Mouse (Mus musculus): Measurements from ENCODE around the gene Zdhhc11.
"Not testable (repeated sequence)": the region's sequence is repeated elsewhere in the genome, so short reads cannot be mapped to it uniquely, and the experiment has no call there.

Gene Zdhhc11

DNA sequence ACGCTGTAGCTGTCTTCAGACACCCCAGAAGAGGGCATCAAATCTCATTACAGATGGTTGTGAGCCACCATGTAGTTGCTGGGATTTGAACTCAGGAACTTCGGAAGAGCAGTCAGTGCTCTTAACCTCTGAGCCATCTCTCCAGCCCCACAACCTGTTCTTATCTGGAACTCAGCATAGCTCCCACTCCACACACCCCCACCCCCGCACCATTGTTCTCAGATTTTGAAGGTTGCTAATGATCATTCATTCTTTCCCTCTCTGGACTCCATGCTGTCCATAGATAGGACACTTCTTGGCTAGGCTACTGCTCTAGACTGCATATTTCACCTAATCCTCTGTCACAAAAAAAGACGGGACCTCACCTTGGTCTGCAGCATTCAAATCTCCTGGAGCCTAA, 43.2 kb downstream of the Zdhhc11 start:
- DNase-seq (ENCODE audit: inconsistent ontology term) = not testable (repeated sequence)

GRCm38 (mm10) chr13:74008216-74008615, 44.6 kb downstream of the Zdhhc11 start:
- not testable (repeated sequence) for DNase-seq (ENCODE audit: inconsistent ontology term)

DNA sequence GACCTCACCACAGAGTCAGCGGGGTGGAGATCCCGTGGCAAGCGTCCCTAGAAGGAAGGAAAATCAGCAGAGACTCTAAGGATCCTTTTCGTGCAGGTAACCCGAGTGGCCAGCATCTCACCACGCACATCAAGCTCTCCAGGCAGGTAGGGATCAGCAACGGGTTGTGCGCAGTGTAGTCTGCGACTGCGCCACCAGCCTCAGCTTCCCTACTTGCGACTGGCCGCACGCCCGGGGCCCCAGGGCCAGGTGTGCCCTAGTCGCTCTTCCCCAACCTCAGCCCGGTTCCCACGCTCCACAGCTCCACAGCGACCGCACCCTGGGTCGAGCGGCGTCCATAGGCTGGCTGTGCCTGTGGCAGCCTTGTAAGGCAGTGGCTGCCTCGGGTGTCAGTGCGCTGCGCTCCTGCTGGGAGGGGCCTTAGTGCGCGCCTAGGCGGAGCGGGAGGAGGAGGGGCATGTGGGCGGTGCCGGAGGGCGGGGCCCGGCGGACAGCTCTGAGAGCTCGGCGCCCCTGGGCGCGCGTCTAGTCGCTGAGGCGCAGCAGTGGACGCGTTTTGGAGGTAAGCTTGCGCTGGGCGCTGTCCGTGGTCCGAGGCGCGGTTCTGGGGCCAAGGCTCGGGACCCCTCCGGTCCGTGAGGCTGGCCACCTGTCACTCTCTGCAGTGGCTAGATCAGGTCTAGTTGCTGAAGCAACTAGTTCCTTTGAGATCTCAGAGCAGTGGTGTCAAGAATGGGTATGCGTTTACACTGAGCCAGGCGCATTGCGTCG, 45.5 kb downstream of the Zdhhc11 start, which contains the start of gene Tppp:
Tppp (plus strand) TSS at position 460 of the 771 bp plus-strand sequence.
- peak; percentile 89 for DNase-seq (ENCODE audit: inconsistent ontology term)

DNA sequence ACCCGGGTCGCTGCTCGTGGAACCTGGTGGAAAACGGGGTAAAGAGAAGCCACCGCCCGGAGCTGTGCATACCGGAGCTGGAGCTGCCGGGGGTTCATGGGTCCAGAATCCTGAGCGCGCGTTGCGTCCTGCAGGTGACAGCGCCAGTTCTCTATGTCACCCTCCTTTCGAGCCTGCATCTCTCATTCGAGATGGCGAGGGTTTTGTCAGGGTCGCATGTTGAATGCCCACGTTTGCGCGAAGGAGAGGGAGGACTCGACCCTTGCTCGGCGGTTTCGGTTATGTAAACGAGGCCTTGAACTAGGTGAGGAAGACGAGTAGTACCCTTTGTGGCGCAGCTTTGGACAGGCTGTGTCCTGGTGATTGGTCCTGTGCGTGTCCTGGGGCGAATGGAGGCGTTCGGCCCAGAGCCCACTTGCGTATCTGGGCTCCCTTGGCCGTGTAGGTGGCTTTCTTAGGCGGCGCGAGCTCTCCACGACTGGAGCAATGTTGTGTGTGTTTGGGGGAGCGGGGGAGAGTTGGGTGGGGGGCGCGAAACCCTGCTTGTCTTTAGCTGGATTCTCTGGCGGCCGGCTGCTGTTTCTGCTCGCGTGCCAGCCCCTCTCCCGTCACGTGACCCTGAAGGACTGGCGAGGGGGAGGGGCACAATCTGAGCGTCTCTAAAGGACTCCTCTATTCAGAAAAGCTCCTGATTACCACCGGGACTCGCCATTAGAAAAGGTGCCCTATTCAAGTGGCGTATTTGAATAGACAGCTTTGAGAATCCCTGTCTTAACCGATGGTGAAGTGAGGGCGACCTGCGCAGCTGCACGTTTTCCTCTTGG, 46.4 kb downstream of the Zdhhc11 start:
- DNase-seq (ENCODE audit: inconsistent ontology term) = peak; percentile 45

GRCm38 (mm10) chr13:74010678-74011077, 47.0 kb downstream of the Zdhhc11 start:
- no peak for DNase-seq (ENCODE audit: inconsistent ontology term)

- DNase-seq (ENCODE audit: inconsistent ontology term) = no peak
Measured at GRCm38 (mm10) chr13:74015908-74016307, 52.3 kb downstream of the Zdhhc11 start.

- no peak for DNase-seq (ENCODE audit: inconsistent ontology term)
Measured at GRCm38 (mm10) chr13:74017426-74017825, 53.8 kb downstream of the Zdhhc11 start.

DNA sequence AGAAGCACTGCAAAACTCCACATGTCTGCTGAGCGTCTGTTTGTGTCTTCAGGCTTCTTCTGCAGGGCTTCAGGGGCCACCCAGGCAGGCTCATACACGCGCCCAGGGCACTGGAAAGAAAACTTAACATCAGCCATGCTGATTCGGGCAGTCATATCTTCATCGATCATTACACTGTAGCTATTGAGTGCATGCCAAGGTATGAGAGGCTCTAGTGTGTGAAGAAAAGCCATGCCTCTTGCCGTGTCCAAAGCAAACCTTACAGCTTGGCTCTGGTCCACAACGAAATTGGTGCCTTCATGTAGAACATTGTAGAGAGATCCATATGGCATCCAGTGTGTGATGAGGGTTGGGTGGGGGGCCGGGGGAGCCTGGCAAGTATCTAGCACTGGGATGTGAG, 55.4 kb downstream of the Zdhhc11 start:
- not testable (repeated sequence) for DNase-seq (ENCODE audit: inconsistent ontology term)

DNA sequence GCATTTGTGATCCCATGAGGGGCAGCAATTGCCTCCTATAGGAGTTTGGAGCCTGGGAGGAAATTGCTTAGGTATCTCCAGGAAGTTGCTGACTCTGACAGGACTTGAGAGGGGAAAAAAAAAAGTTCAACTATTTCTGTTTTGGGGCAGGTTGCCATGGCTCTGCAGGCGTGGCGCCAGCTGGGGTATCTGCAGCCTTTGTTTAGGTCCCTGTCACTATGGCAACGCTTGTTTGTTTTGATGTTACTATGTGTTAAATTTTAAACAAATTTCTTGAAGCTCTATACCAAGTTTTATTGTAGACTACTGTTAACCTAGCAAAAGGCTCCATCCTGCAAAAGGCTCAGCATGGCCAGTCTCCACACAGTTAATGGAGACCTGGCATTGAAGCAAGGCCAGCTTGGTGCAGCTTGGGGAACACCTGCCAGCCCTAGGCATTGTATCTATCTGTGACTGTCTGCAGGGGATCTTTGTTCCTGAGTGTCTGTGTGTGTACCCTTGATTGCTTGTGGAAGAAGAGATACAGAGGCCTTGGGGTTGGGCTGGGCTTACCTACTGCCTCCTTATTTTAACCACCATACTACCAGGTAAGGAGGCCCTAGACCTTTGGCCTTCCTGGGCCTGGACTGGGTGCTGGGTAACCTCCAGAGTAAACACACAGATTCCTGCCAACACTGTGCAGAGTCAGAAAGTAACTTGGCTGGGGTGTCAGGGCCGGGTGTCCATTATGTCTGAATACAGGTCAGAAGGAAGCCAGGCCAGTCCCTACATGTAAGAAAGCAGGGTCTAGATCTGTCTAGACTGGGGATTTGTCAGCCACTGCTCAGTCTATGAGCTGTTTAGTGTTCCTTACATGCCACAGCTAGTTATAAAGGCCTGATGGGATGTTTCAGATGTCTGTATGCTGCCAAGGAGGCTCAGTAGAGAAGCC, 61.8 kb downstream of the Zdhhc11 start:
- DNase-seq (ENCODE audit: inconsistent ontology term) = peak; percentile 36

- DNase-seq (ENCODE audit: inconsistent ontology term) = no peak
Measured at GRCm38 (mm10) chr13:74026215-74026614, 62.6 kb downstream of the Zdhhc11 start.

- no peak for DNase-seq (ENCODE audit: inconsistent ontology term)
Measured at GRCm38 (mm10) chr13:74028116-74028515, 64.5 kb downstream of the Zdhhc11 start.

DNA sequence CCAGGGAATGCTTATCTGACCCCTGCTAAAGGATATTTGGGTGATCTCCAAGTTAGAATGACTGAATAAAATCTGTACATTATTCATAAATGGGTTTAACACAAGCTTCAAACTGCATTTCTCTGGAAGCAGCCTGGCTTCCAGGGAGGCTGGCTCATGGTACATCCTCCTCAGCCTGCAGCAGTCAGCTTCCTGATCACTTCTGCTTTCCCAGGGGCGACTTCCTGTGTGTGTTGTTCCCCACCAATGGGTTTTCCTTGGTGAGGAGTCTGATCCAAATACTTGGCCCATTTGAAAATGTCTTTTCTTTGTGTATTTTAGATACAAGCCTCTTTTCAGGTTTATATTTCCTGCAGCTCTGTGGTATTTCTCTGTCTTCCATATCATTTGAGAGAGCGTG, 65.4 kb downstream of the Zdhhc11 start:
- no peak for DNase-seq (ENCODE audit: inconsistent ontology term)

GRCm38 (mm10) chr13:74030691-74031090, 67.0 kb downstream of the Zdhhc11 start:
- no peak for DNase-seq (ENCODE audit: inconsistent ontology term)

DNA sequence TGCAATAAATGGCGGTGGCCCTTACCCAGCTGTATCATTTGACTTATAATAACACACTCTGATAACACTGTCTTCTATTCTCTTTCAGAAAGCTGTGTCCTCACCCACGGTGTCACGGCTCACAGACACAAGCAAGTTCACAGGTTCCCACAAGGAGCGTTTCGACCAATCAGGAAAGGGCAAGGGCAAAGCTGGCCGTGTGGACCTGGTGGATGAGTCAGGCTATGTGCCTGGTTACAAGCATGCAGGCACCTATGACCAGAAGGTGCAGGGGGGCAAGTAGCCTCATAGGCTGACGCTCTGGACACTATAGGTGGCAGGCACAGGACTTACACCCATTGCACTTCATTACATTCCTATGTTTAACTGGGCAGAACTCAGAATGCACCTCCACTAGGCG, 67.5 kb downstream of the Zdhhc11 start:
- DNase-seq (ENCODE audit: inconsistent ontology term) = no peak

- DNase-seq (ENCODE audit: inconsistent ontology term) = no peak
Measured at GRCm38 (mm10) chr13:74034756-74035155, 71.1 kb downstream of the Zdhhc11 start.

DNA sequence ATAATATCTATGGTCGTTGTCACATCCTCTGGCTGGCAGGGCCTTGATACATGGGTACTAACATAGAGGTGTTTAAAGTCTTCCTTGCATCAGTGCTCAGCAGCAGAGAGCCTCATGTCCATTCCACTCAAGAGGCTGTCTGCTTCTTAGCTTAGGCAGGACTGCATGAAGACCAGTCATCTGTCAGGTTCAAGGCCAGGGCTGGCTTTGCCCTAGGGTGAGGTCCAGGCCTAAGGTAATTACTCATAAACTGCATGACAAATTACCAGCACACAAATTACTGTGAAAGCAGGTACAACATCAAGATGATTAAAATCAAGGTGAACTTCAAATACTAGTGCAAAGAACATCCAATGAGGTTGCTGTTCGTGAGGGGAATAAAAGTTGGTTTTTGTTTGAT, 72.1 kb downstream of the Zdhhc11 start:
- DNase-seq (ENCODE audit: inconsistent ontology term) = no peak

DNA sequence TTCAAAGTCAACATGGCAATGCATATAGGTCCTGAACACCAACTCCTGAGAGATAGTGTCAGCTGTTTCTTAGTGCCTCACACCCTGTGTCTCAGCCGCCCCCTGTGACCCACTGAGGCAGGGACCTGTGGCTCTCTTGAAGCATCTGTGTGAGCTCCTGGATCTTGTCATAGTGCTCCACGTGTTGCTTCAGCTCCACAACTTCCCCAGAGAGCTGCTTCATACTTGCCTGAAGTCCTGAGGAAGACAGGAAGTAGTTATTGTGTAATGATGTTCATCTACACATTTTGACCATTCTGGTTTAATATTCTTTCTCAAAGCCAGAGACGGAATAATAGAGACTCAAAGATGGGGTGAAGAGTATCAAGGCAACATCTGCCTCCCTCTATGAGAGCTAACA, 76.3 kb downstream of the Zdhhc11 start:
- DNase-seq (ENCODE audit: inconsistent ontology term) = no peak
